Mouse (Mus musculus): ENCODE measurements around the gene Apba1. TPM values are rescaled to one million over a fixed set of nuclear protein-coding genes. Genes with fewer than 3 reads are reported as not detected.

Apba1 gene
- polyA plus RNA-seq, 2 experiments, result 0.55 to 2.5 TPM

- Histone ChIP-seq H3K4me1 (ENCODE audit: control insufficient read depth, insufficient read depth, low read length) (no peaks in the 10 kb centered on the region), H3K27me3 (ENCODE audit: control insufficient read depth, insufficient read depth, low read length) (no peaks in the 10 kb centered on the region), H3K36me3 (ENCODE audit: control insufficient read depth, insufficient read depth, low read length) (no peaks in the 10 kb centered on the region), H3K9ac (ENCODE audit: low read depth, low read length, severe bottlenecking) (no peak overlapping the region), H3K4me2 (replicated peaks; ENCODE audit: low read depth, low read length, severe bottlenecking) (no peak overlapping the region), H3K9me3 (ENCODE audit: control insufficient read depth, low read length) (no peaks in the 10 kb centered on the region), H3K4me3 (replicated peaks; ENCODE audit: low read length) (no peak overlapping the region), H3K27ac (replicated peaks; ENCODE audit: low read depth, low read length) (no peak overlapping the region)
- DNase-seq (ENCODE audit: low spot score) (peak; percentile 31), ATAC-seq (ENCODE audit: low FRiP score, low read depth) (no peak)
- no peak for TF ChIP-seq POLR2A (IDR thresholded peaks at IDR 0.05; ENCODE audit: borderline replicate concordance, extremely low read depth, insufficient read depth, insufficient read length)
- WGBS, result 30% methylated on average over 13 of the region's 13 CpGs
These were observed 101.6 kb downstream of the Apba1 start for GRCm38 (mm10) chr19:23860151-23860820.

DNA sequence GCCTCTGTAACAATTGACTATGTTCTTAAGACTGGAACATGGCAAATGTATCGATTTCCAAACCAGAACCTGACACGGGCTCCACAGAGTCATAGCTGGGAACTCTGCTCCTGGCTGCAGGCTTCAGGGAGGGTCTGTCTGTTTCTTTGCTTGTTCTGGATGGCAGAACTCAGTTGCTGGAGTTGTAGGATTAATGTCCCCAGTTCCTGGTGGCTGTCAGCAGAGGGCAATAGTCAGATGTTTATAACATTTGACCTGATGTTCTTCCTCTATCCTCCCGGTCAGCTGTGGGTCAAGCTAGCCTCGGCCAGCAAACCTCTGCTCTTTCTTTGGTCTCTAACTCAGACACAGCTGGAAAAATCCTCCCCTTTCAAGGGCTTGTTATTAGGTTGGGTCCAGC is 104.0 kb downstream of the Apba1 start:
- Histone ChIP-seq H3K9me3 (ENCODE audit: control insufficient read depth, low read length) (no peaks in the 10 kb centered on the region), H3K36me3 (ENCODE audit: control insufficient read depth, insufficient read depth, low read length) (no peaks in the 10 kb centered on the region), H3K4me3 (replicated peaks; ENCODE audit: low read length) (no peak overlapping the region), H3K27me3 (ENCODE audit: control insufficient read depth, insufficient read depth, low read length) (no peaks in the 10 kb centered on the region), H3K27ac (replicated peaks; ENCODE audit: low read depth, low read length) (no peak overlapping the region), H3K4me2 (replicated peaks; ENCODE audit: low read depth, low read length, severe bottlenecking) (no peak overlapping the region), H3K9ac (ENCODE audit: low read depth, low read length, severe bottlenecking) (no peak overlapping the region), H3K4me1 (ENCODE audit: control insufficient read depth, insufficient read depth, low read length) (no peaks in the 10 kb centered on the region)
- DNase-seq (ENCODE audit: low spot score) (no peak), ATAC-seq (ENCODE audit: low FRiP score, low read depth) (no peak)
- no peak for TF ChIP-seq POLR2A (IDR thresholded peaks at IDR 0.05; ENCODE audit: borderline replicate concordance, extremely low read depth, insufficient read depth, insufficient read length)
- WGBS, result 40% methylated on average over 4 of the region's 4 CpGs

DNA sequence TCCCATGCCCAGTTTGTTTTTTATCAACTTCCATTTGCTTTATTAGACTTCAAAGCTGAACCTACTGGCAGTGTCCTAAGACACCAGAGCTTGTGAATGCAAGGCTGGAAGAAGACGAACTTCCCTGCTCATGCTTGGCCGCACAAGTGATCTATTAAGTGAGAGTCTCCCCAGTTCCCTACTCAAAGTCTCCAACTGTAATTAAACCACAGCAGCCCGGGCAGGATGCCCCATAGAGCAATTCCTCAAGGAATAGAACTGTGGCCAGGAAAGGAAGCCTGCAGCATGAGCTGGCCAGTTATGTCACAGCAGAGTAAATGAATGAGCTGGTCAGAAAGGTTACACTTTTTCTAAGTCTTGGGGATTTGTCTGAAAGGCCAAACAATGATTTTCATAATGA is 105.3 kb downstream of the Apba1 start:
- Histone ChIP-seq H3K9ac (ENCODE audit: low read depth, low read length, severe bottlenecking) (no peak overlapping the region), H3K4me2 (replicated peaks; ENCODE audit: low read depth, low read length, severe bottlenecking) (no peak overlapping the region), H3K36me3 (ENCODE audit: control insufficient read depth, insufficient read depth, low read length) (no peaks in the 10 kb centered on the region), H3K9me3 (ENCODE audit: control insufficient read depth, low read length) (no peaks in the 10 kb centered on the region), H3K4me3 (replicated peaks; ENCODE audit: low read length) (no peak overlapping the region), H3K27ac (replicated peaks; ENCODE audit: low read depth, low read length) (no peak overlapping the region), H3K4me1 (ENCODE audit: control insufficient read depth, insufficient read depth, low read length) (no peaks in the 10 kb centered on the region), H3K27me3 (ENCODE audit: control insufficient read depth, insufficient read depth, low read length) (no peaks in the 10 kb centered on the region)
- ATAC-seq (ENCODE audit: low FRiP score, low read depth), result no peak
- no peak for DNase-seq (ENCODE audit: low spot score)
- 41% methylated on average over 3 of the region's 3 CpGs for WGBS
- TF ChIP-seq POLR2A (IDR thresholded peaks at IDR 0.05; ENCODE audit: borderline replicate concordance, extremely low read depth, insufficient read depth, insufficient read length), result no peak

- 84% methylated on average over 9 of the region's 9 CpGs for WGBS
- Histone ChIP-seq H3K9ac (ENCODE audit: low read depth, low read length, severe bottlenecking) (no peak overlapping the region), H3K4me2 (replicated peaks; ENCODE audit: low read depth, low read length, severe bottlenecking) (no peak overlapping the region), H3K27me3 (ENCODE audit: control insufficient read depth, insufficient read depth, low read length) (no peaks in the 10 kb centered on the region), H3K9me3 (ENCODE audit: control insufficient read depth, low read length) (no peaks in the 10 kb centered on the region), H3K27ac (replicated peaks; ENCODE audit: low read depth, low read length) (no peak overlapping the region), H3K36me3 (ENCODE audit: control insufficient read depth, insufficient read depth, low read length) (no peaks in the 10 kb centered on the region), H3K4me3 (replicated peaks; ENCODE audit: low read length) (no peak overlapping the region), H3K4me1 (ENCODE audit: control insufficient read depth, insufficient read depth, low read length) (no peaks in the 10 kb centered on the region)
- TF ChIP-seq POLR2A (IDR thresholded peaks at IDR 0.05; ENCODE audit: borderline replicate concordance, extremely low read depth, insufficient read depth, insufficient read length), result no peak
- DNase-seq (ENCODE audit: low spot score) (no peak), ATAC-seq (ENCODE audit: low FRiP score, low read depth) (no peak)
These were observed 107.4 kb downstream of the Apba1 start for GRCm38 (mm10) chr19:23866045-23866444.

DNA sequence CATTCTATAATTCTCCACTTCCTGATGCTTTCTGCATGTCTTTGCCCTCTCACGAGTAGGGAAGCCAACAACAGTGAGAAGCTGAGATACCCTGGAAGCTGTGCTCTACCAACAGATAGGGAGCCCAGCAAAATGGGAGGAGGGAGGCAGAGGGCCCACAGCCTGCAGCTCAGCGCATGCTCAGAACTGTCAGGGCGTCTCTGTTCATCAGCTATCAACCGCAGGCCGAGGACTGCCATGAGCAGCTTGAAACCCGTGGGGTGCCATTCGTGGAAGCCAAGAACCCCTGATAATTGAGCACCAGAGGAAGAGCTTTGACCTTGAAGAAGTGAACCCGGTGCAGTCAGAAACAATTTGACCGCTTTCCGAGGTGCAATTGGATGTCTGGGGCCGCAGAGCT is 108.4 kb downstream of the Apba1 start:
- no peak for TF ChIP-seq POLR2A (IDR thresholded peaks at IDR 0.05; ENCODE audit: borderline replicate concordance, extremely low read depth, insufficient read depth, insufficient read length)
- Histone ChIP-seq H3K27ac (replicated peaks; ENCODE audit: low read depth, low read length) (no peak overlapping the region), H3K4me2 (replicated peaks; ENCODE audit: low read depth, low read length, severe bottlenecking) (no peak overlapping the region), H3K4me1 (ENCODE audit: control insufficient read depth, insufficient read depth, low read length) (no peaks in the 10 kb centered on the region), H3K27me3 (ENCODE audit: control insufficient read depth, insufficient read depth, low read length) (no peaks in the 10 kb centered on the region), H3K9ac (ENCODE audit: low read depth, low read length, severe bottlenecking) (no peak overlapping the region), H3K9me3 (ENCODE audit: control insufficient read depth, low read length) (no peaks in the 10 kb centered on the region), H3K36me3 (ENCODE audit: control insufficient read depth, insufficient read depth, low read length) (no peaks in the 10 kb centered on the region), H3K4me3 (replicated peaks; ENCODE audit: low read length) (no peak overlapping the region)
- 81% methylated on average over 11 of the region's 11 CpGs for WGBS
- DNase-seq (ENCODE audit: low spot score) (no peak), ATAC-seq (ENCODE audit: low FRiP score, low read depth) (no peak)
